Mouse (Mus musculus): ENCODE measurements around the gene Pin1rt1. TPM values are rescaled to one million over a fixed set of nuclear protein-coding genes. Genes with fewer than 3 reads are reported as not detected.

Gene Pin1rt1
- total RNA-seq, 1 experiment from 2014 or later = not detected

Other genes with a start within 250 kb of the Pin1rt1 start
- gene Hipk3, start 221.9 kb downstream of the Pin1rt1 start, total RNA-seq (2017) = 39.0 and 45.4 TPM in 2 replicates
- 17.1 and 23.2 TPM in 2 replicates for gene Cstf3, start 125.9 kb downstream of the Pin1rt1 start, total RNA-seq (2017)
- 0.81 and 1.2 TPM in 2 replicates for gene Tcp11l1, start 4.2 kb downstream of the Pin1rt1 start, total RNA-seq (2017)
- gene Depdc7, start 26.5 kb upstream of the Pin1rt1 start, total RNA-seq (2017) = 0.58 and 1.5 TPM in 2 replicates
- 5.3 and 5.6 TPM in 2 replicates for gene Qser1, start 100.4 kb upstream of the Pin1rt1 start, total RNA-seq (2017)
- 1.7 and 3.0 TPM in 2 replicates for gene Prrg4, start 133.5 kb upstream of the Pin1rt1 start, total RNA-seq (2017)
- 4.8 TPM in 1 of 2 replicates, not detected in the other for gene Ccdc73, start 151.4 kb upstream of the Pin1rt1 start, total RNA-seq (2017)

All from neutrophil, adult 5-6 weeks (primary cell).